15 mouse cellular contexts compared by ENCODE assay signal in the genomic region with DNA sequence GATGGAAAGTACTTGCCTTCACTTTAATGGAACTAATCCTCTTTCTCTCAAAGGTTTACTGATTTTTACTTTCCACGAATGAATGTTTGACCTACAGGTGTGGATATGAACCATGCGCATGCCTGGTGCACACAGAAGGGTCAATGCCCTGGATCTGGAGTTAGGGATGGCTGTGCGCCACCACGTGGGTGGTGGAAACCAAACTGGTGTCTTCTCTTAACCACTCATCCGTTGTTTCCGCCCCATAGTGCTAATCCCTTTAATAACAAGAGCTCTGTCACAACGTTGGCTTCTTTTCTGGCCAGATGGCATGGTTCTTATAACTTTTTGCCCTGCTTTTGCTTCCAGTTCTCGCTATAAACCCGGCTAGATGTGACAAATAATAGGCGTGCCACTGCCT.
"Had no signal": no experiment of that assay in that cellular context is flagged by ENCODE, and none has a peak within 500 bp of the region (broad histone marks: within the 10 kb centered on the region; RNA-seq: fewer than 3 reads in every experiment).

No protein-coding gene starts in this region.

- H3K27me3 ChIP-seq: liver, embryonic 12.5 days; lung, embryonic 15.5 days; midbrain, embryonic 15.5 days; neural tube, embryonic 12.5 days had no signal

- H3K4me1 ChIP-seq: limb, embryonic 10.5 days; liver, embryonic 12.5 days; lung, embryonic 15.5 days; midbrain, embryonic 15.5 days; neural tube, embryonic 12.5 days had no signal

- H3K4me2 ChIP-seq: liver, embryonic 12.5 days; lung, embryonic 15.5 days; midbrain, embryonic 15.5 days; neural tube, embryonic 12.5 days had no signal

- H3K9ac ChIP-seq: liver, embryonic 12.5 days; lung, embryonic 15.5 days; midbrain, embryonic 15.5 days; neural tube, embryonic 12.5 days had no signal

- DNase-seq: kidney, postnatal 4 days; lung, postnatal 14 days; retina, postnatal 1 day; right cerebral cortex, postnatal 4 days; spleen, adult 18-20 months; thymus, adult 18-20 months; thymus, postnatal 25 days had no signal

- H3K9me3 ChIP-seq: limb, embryonic 10.5 days; liver, embryonic 12.5 days; lung, embryonic 15.5 days; midbrain, embryonic 15.5 days; neural tube, embryonic 12.5 days had no signal

- H3K4me3 ChIP-seq: layer of hippocampus, adult 2 months; limb, embryonic 10.5 days; liver, embryonic 12.5 days; lung, embryonic 15.5 days; midbrain, embryonic 15.5 days; neural tube, embryonic 12.5 days had no signal

- ATAC-seq: intestine, postnatal 0 days; liver, embryonic 12.5 days; midbrain, embryonic 15.5 days had no signal

- H3K27ac ChIP-seq: kidney, postnatal 0 days; layer of hippocampus, adult 2 months; limb, embryonic 10.5 days; liver, embryonic 12.5 days; lung, embryonic 15.5 days; midbrain, embryonic 15.5 days; neural tube, embryonic 12.5 days had no signal

- H3K36me3 ChIP-seq: limb, embryonic 10.5 days; liver, embryonic 12.5 days; lung, embryonic 15.5 days; midbrain, embryonic 15.5 days; neural tube, embryonic 12.5 days had no signal
